Mouse (Mus musculus) forebrain, embryonic 12.5 days (tissue): ENCODE measurements around the gene Tex13c2. TPM values are rescaled to one million over a fixed set of nuclear protein-coding genes. Genes with fewer than 3 reads are reported as not detected.

Experiments
- ATAC-seq: fragments of 200-750 bp; cut with Nextera tagmentation; 2 replicates; pipeline ENCODE4 v1.8.0; 2017; ENCODE audit warnings: moderate TSS enrichment; ENCODE audit not compliant: low FRiP score
- H3K27ac ChIP-seq: fragments of 300-500 bp; sonication (generic); 2 replicates; pipeline ENCODE4 v1.5.1; 2016; ENCODE audit warnings: mild to moderate bottlenecking
- H3K27me3 ChIP-seq: fragments of 300-500 bp; sonication (generic); 2 replicates; pipeline ENCODE4 v1.6.1; 2016; ENCODE audit warnings: mild to moderate bottlenecking
- H3K36me3 ChIP-seq: fragments of 300-500 bp; sonication (generic); replicated peaks from 2 replicates; pipeline ENCODE4 v1.6.1; 2016; ENCODE audit warnings: mild to moderate bottlenecking
- H3K4me1 ChIP-seq: fragments of 300-500 bp; sonication (generic); 2 replicates; pipeline ENCODE4 v1.6.1; 2016
- H3K4me2 ChIP-seq: fragments of 300-500 bp; sonication (generic); 2 replicates; pipeline ENCODE4 v1.6.1; 2016; ENCODE audit warnings: mild to moderate bottlenecking, moderate library complexity
- H3K4me3 ChIP-seq: fragments of 300-500 bp; sonication (generic); replicated peaks from 2 replicates; pipeline ENCODE4 v1.5.1; 2016; ENCODE audit warnings: mild to moderate bottlenecking
- H3K9ac ChIP-seq: fragments of 300-500 bp; sonication (generic); 2 replicates; pipeline ENCODE4 v1.6.1; 2016; ENCODE audit warnings: mild to moderate bottlenecking
- H3K9me3 ChIP-seq: fragments of 300-500 bp; sonication (generic); 2 replicates; pipeline ENCODE4 v1.6.1; 2016
- WGBS: fragments of 180-500 bp; shearing (Covaris S2); methylation state at CpG from one replicate; pipeline ENCODE4 v1.1.7; 2016; 5-methylcytosine and 5-hydroxymethylcytosine counted together
- polyA plus RNA-seq: library from polyadenylated mRNA; unstranded; fragments of >200 nt; fragmentation: Nextera tagmentation; extraction: Ambion mirVana; gene quantifications from 2 replicates; pipeline ENCODE4 v1.2.1, GENCODE M21; 2016

Tex13c2 gene
- polyA plus RNA-seq, 1 experiment from 2014 or later, result not detected

DNA sequence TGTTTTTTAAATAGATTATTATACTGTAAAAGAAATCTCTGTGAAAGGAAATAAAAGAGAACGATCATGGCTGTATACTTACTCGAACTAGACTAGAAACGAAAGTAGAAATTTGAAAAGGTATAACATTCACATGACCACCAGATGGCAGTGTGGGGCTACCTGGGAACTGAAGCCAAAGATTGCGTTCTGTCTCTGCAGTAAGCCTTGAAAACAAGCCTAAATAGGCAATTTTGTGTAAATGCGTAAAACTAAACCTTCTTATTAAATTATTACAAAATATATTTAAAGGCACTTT is 51.2 kb downstream of the Tex13c2 start:
- Histone ChIP-seq H3K27ac (peak overlapping the region; percentile 63; the same call in 1 of the 2 replicates), H3K9ac (no peak overlapping the region), H3K4me3 (no peak overlapping the region), H3K4me1 (peaks cover 3% of the 10 kb centered on the region; the same call in 1 of the 2 replicates), H3K27me3 (no peaks in the 10 kb centered on the region), H3K4me2 (peak overlapping the region; percentile 24; the same call in 1 of the 2 replicates), H3K9me3 (no peaks in the 10 kb centered on the region), H3K36me3 (no peaks in the 10 kb centered on the region)
- no peak for ATAC-seq
- WGBS, result 27% methylated on average over 5 of the region's 5 CpGs

Other genes with a start within 250 kb of the Tex13c2 start
- gene Sh2d1a, start 12.8 kb downstream of the Tex13c2 start, polyA plus RNA-seq, result 1.2 TPM in 2 replicates